Mouse (Mus musculus) heart, embryonic 15.5 days (tissue): ENCODE measurements around the gene Adra1b. TPM values are rescaled to one million over a fixed set of nuclear protein-coding genes. Genes with fewer than 3 reads are reported as not detected.

ENCODE experiments used
- ATAC-seq: fragments of 200-750 bp; cut with Nextera tagmentation; replicated peaks from 2 replicates; pipeline ENCODE4 v1.8.0; 2017; ENCODE audit warnings: low read depth, moderate TSS enrichment; ENCODE audit not compliant: insufficient number of reproducible peaks, insufficient read depth, low FRiP score
- H3K27ac ChIP-seq: fragments of 300-500 bp; sonication (generic); 2 replicates; pipeline ENCODE4 v1.5.1; 2015; ENCODE audit warnings: mild to moderate bottlenecking, inconsistent platforms
- H3K27me3 ChIP-seq: fragments of 300-500 bp; sonication (generic); 2 replicates; pipeline ENCODE4 v1.6.1; 2015; ENCODE audit warnings: inconsistent platforms
- H3K36me3 ChIP-seq: fragments of 300-500 bp; sonication (generic); 2 replicates; pipeline ENCODE4 v1.6.1; 2015; ENCODE audit warnings: mild to moderate bottlenecking, inconsistent platforms
- H3K4me1 ChIP-seq: fragments of 300-500 bp; sonication (generic); replicated peaks from 2 replicates; pipeline ENCODE4 v1.6.1; 2015; ENCODE audit warnings: inconsistent platforms
- H3K4me2 ChIP-seq: fragments of 300-500 bp; sonication (generic); 2 replicates; pipeline ENCODE4 v1.6.1; 2015; ENCODE audit warnings: inconsistent platforms, mild to moderate bottlenecking, moderate library complexity
- H3K4me3 ChIP-seq: fragments of 300-500 bp; sonication (generic); 2 replicates; pipeline ENCODE4 v1.5.1; 2015; ENCODE audit warnings: mild to moderate bottlenecking, inconsistent platforms
- H3K9ac ChIP-seq: fragments of 300-500 bp; sonication (generic); 2 replicates; pipeline ENCODE4 v1.6.1; 2015; ENCODE audit warnings: mild to moderate bottlenecking, inconsistent platforms
- H3K9me3 ChIP-seq: fragments of 300-500 bp; sonication (generic); replicated peaks from 2 replicates; pipeline ENCODE4 v1.6.1; 2016; ENCODE audit warnings: inconsistent platforms
- WGBS: fragments of 180-500 bp; shearing (Covaris S2); methylation state at CpG from one replicate; pipeline ENCODE4 v1.1.7; 2015; ENCODE audit warnings: mixed read lengths; 5-methylcytosine and 5-hydroxymethylcytosine counted together
- polyA plus RNA-seq: library from polyadenylated mRNA; unstranded; fragments of >200 nt; fragmentation: Nextera tagmentation; extraction: Ambion mirVana; gene quantifications from 2 replicates; pipeline ENCODE4 v1.2.1, GENCODE M21; 2015

The Adra1b gene
- polyA plus RNA-seq: 5.6 and 6.5 TPM in 2 replicates

DNA sequence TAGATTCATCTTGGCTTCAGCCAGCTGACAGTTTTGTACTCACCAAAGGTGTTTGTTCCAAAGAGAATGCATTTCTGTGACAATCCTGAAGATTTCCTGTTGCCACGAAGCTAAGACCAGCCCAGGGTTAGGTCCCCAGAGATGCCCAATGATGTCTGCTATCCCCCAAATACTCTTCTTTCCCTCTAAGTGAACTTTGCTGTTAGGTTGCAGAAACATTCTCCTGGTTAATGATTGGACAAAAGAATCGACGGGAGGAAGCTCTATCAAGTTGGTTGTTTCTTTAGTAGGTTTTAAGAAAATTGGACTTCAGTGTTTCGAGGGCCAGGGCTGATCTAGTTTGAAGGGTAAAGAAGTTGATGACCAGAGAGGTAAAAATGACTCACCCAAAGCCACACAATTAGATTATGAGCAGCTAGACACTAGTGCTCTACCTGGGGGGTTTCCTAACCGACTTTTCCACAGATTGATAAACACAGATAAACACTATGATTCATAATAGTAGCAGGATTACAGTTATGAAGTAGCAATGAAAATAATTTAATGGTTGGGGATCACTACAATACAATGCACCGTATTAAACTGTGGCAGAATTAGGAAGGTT is at the start of gene Adra1b:
Adra1b (minus strand) TSS at position 160 of the 604 bp plus-strand sequence.
- Histone ChIP-seq H3K27ac (no peak within 1 kb of the TSS), H3K4me1 (no peaks in the 10 kb centered on the region), H3K4me3 (no peak within 1 kb of the TSS), H3K27me3 (no peaks in the 10 kb centered on the region), H3K9me3 (no peaks in the 10 kb centered on the region), H3K4me2 (no peak within 1 kb of the TSS), H3K36me3 (no peaks in the 10 kb centered on the region), H3K9ac (no peak within 1 kb of the TSS)
- 74% methylated on average over 6 of the region's 6 CpGs for WGBS
- ATAC-seq: no peak

DNA sequence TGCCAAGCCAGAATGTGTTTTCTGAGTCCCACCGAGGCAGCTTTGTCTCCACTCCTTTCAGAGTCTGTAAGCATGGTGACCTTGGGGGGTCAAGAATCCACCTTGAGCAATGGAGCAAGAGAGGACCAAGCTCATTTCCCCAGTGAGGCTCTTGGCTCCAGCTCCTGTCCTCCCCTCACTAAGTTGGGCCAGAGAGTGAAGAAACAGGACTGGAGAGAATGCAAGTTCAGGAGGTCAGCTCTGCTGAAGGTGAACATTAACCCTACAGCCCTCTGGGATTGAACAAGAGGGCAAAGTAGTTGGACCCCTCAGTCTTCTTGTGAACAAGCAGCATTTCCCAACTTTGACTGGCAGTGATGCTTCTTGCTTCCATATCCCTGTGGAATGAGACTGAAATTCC is 49.3 kb upstream of the Adra1b start:
- Histone ChIP-seq H3K27ac (no peak overlapping the region), H3K27me3 (no peaks in the 10 kb centered on the region), H3K9me3 (no peaks in the 10 kb centered on the region), H3K9ac (no peak overlapping the region), H3K4me3 (no peak overlapping the region), H3K36me3 (no peaks in the 10 kb centered on the region), H3K4me2 (no peak overlapping the region), H3K4me1 (no peaks in the 10 kb centered on the region)
- ATAC-seq: no peak
- 78% methylated on average over 1 of the region's 1 CpGs for WGBS

DNA sequence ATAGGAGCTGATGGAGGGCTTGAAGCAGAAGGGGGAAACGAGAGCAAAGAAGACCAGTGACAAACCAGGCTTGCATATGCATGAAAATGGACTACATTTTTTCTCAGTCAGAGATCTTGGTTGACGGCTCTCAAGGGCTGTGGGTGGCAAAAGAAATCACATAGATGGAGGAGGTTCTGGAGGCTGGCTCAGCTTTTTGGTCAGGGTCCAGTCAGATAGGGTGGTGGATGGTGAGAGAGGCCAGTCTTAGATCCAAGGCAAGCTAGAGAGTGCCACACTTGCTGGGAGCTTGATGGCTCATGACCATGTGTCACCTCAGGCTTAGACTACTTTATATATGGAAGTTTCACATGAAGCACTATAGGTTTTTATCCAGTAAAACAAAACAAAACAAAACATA is 42.8 kb upstream of the Adra1b start:
- no peak overlapping the region for H3K4me2 ChIP-seq
- no peak for ATAC-seq
- no peak overlapping the region for H3K4me3 ChIP-seq
- 71% methylated on average over 2 of the region's 2 CpGs for WGBS
- no peaks in the 10 kb centered on the region for H3K36me3 ChIP-seq
- H3K27me3 ChIP-seq: no peaks in the 10 kb centered on the region
- no peaks in the 10 kb centered on the region for H3K4me1 ChIP-seq
- no peak overlapping the region for H3K27ac ChIP-seq
- H3K9ac ChIP-seq: no peak overlapping the region
- H3K9me3 ChIP-seq: no peaks in the 10 kb centered on the region

DNA sequence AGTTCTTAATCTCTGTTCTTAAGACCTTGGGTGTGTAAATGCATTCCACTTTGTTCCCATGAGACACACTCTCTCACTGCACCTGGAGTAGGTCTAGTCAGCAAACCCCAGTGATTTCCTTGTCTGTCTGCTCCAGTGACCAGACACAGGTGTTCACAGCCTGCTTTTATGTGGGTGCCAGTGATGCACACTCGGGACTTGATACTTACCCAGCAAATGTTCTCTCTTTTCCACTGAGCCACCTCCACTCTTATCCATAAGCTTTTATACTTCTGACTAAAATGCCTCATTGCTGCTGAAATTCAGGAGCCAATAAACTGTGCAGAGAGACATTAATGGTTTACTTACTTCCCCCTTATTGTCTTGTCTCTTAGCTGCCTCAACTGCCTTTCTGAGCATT is 42.2 kb upstream of the Adra1b start:
- H3K27ac ChIP-seq: no peak overlapping the region
- H3K9me3 ChIP-seq: no peaks in the 10 kb centered on the region
- no peaks in the 10 kb centered on the region for H3K36me3 ChIP-seq
- ATAC-seq: no peak
- 73% methylated on average over 1 of the region's 1 CpGs for WGBS
- no peak overlapping the region for H3K9ac ChIP-seq
- no peak overlapping the region for H3K4me2 ChIP-seq
- no peak overlapping the region for H3K4me3 ChIP-seq
- H3K27me3 ChIP-seq: no peaks in the 10 kb centered on the region
- no peaks in the 10 kb centered on the region for H3K4me1 ChIP-seq

DNA sequence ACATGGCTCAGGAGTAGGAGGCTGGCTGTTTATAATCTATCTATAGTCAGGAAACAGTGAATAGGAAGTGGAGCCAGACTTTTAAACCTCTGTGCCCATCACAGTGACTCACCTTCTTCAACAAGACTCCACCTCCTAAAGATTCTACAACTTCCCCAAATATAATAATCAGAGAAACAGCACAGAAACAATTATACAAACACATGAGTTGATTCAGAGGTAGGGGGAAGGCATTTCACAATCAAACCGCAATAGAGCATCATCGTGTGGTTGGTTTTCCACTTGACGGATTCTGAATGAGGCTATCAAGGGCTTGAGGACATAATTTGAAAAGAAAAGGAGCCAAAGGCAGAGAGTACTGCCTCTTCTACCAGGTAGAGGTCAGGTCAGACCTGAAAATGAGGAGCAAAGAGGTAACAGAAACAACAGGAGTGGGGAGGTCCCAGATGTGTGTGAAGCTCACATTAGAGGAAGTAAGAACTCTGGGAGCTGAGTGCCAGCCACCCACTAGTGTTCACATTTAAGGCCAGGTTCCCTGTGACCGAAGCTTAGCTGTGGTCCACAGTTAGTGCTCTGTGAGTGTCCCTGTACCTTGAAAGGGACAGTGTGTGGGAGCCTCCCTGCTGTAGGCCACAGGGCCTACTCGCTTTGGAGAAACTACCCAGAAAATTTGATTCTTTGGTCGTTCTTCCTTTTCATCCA is 39.6 kb upstream of the Adra1b start:
- no peak for ATAC-seq
- WGBS: 85% methylated on average over 6 of the region's 6 CpGs

DNA sequence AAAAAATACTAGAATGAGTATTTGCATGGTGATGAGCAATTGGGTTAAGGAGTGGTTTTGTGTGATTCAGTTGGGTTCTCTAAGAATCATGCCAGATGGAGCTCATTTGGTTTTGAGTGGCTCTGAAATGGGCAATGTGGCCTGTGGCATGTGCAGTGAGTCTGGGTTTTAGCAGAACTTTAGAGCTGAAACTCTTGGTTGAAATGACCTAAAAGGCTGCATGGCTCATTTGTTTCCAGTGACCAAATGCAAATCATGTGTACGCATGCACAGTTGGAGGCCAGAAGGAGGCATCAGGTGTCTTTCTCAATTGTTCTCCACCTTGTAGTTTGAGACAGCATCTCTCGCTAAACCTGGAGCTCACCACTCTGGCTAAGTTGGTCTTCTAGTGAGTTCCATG is 35.0 kb upstream of the Adra1b start:
- no peak for ATAC-seq
- WGBS: 89% methylated on average over 2 of the region's 2 CpGs
- H3K9me3 ChIP-seq: no peaks in the 10 kb centered on the region
- H3K27ac ChIP-seq: no peak overlapping the region
- 0 out of 2 replicates have a peak, but pooled peaks cover 3% of the 10 kb centered on the region for H3K4me1 ChIP-seq
- H3K9ac ChIP-seq: no peak overlapping the region
- H3K4me2 ChIP-seq: no peak overlapping the region
- no peaks in the 10 kb centered on the region for H3K36me3 ChIP-seq
- H3K4me3 ChIP-seq: no peak overlapping the region
- H3K27me3 ChIP-seq: no peaks in the 10 kb centered on the region

More for the DNA sequence above, 39.6 kb upstream of the Adra1b start:
- no peaks in the 10 kb centered on the region for H3K4me1 ChIP-seq
- no peaks in the 10 kb centered on the region for H3K27me3 ChIP-seq
- no peak overlapping the region for H3K9ac ChIP-seq
- no peaks in the 10 kb centered on the region for H3K9me3 ChIP-seq
- H3K36me3 ChIP-seq: no peaks in the 10 kb centered on the region
- H3K4me3 ChIP-seq: no peak overlapping the region
- no peak overlapping the region for H3K4me2 ChIP-seq
- H3K27ac ChIP-seq: no peak overlapping the region

DNA sequence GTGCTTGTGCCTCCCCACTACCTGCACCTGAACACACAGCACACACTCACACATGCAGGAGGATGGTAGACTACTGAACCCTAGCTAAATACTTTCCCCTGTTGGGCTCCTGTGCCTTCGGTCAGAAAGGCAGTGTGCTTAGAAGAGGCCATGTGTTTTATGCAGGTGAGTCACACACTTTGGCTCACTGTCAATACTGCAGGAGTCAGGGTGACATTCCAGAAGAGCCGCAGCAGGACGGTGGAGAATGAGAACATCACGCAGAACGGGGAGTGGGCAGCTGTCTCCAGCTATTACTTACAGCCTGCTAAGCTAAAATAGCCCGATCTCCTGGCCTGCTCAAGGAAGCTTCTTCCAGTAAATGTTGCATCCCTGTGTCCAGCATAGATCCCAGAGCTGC is 32.5 kb upstream of the Adra1b start:
- Histone ChIP-seq H3K4me3 (no peak overlapping the region), H3K27ac (no peak overlapping the region; the same call in 1 of the 2 replicates), H3K4me2 (no peak overlapping the region), H3K9me3 (no peaks in the 10 kb centered on the region), H3K9ac (no peak overlapping the region), H3K27me3 (no peaks in the 10 kb centered on the region), H3K4me1 (0 out of 2 replicates have a peak, but pooled peaks cover 3% of the 10 kb centered on the region), H3K36me3 (no peaks in the 10 kb centered on the region)
- 37% methylated on average over 6 of the region's 6 CpGs for WGBS
- ATAC-seq: no peak; the same call in 1 of the 2 replicates

DNA sequence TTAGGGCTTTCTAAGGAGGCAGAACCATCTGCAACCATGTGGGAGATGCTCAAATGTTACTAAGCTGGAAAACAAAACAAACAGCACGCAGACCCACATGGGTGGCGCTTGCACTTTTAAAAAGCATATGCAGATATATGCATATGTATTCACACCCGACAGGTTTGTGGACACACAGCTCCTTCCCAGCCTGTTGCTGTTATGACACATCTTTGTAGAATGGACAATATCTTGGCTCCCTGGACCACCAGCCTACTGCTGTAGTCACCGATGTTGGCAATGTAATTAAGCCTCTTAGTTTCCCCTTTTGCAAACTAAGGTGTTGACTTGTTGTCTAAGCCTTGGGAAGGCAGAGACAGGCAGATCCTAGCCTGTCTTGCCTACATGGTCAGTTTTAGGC is 32.0 kb upstream of the Adra1b start:
- ATAC-seq: no peak
- Histone ChIP-seq H3K9ac (no peak overlapping the region), H3K4me1 (0 out of 2 replicates have a peak, but pooled peaks cover 3% of the 10 kb centered on the region), H3K36me3 (no peaks in the 10 kb centered on the region), H3K27me3 (no peaks in the 10 kb centered on the region), H3K9me3 (no peaks in the 10 kb centered on the region), H3K27ac (no peak overlapping the region), H3K4me2 (no peak overlapping the region), H3K4me3 (no peak overlapping the region)
- 88% methylated on average over 4 of the region's 4 CpGs for WGBS

DNA sequence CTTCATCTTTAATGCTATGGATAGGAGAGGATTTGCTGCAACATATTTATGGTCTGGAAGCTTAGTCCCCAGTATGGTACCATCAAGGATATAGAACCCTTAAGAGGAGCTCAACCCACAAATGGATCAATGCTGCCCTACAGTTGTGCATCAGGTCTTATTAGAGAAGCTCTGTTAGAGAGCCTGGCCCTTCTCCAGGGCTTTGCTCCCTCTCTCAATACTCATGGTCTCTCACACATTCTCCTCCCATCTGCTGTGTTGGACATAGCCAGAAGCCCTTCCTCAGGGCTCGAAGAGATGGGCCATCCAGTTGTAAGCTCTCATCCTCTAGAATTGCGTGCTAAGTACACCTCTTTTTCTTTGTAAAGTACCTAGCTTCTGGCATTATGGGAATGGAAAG is 29.2 kb upstream of the Adra1b start:
- no peak for ATAC-seq
- no peaks in the 10 kb centered on the region for H3K27me3 ChIP-seq
- H3K27ac ChIP-seq: no peak overlapping the region
- no peak overlapping the region for H3K4me2 ChIP-seq
- H3K4me1 ChIP-seq: 0 out of 2 replicates have a peak, but pooled peaks cover 10% of the 10 kb centered on the region
- H3K36me3 ChIP-seq: no peaks in the 10 kb centered on the region
- H3K9me3 ChIP-seq: no peaks in the 10 kb centered on the region
- no peak overlapping the region for H3K9ac ChIP-seq
- 91% methylated on average over 2 of the region's 2 CpGs for WGBS
- no peak overlapping the region for H3K4me3 ChIP-seq

DNA sequence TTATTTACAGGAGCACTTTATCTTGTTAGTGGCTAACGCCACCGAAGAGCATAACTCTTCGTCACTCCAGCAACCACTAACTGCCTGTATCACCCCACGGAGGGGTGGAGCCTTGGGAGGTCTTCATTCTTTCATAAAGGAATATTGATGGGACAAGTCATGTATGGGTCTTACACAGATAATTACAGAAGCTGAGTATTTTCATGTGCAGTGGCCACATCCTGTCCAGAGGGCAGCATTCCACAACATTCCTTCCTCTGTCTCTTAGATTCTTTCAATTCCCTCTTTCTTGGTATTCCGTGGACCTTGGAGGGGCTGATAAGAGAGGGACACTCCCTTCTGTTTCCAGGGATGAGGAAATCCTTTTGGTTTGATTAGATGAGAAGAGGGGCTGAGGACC is 28.7 kb upstream of the Adra1b start:
- H3K36me3 ChIP-seq: no peaks in the 10 kb centered on the region
- H3K4me2 ChIP-seq: no peak overlapping the region
- no peak overlapping the region for H3K27ac ChIP-seq
- H3K4me3 ChIP-seq: no peak overlapping the region
- 0 out of 2 replicates have a peak, but pooled peaks cover 12% of the 10 kb centered on the region for H3K4me1 ChIP-seq
- ATAC-seq: no peak
- 42% methylated on average over 5 of the region's 5 CpGs for WGBS
- H3K27me3 ChIP-seq: no peaks in the 10 kb centered on the region
- H3K9me3 ChIP-seq: no peaks in the 10 kb centered on the region
- no peak overlapping the region for H3K9ac ChIP-seq

DNA sequence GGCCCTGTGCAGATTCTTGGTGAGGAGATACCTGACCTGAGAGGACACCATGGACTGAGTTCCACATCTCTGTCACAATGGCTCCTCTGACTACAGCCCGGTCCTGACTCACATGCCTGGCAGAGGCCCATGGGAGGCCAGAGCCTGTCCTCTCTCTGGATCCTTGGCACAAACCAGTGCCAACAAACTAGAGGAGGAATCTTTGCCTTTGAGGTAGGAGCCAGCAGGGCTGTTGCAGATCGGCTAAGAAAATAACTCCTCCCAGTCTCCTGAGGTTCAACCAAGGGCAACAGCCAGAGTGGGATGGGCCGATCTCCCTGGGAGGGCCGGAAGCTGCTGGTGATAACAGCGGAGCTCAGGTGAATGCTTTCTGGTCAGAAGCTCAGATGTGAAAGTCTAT is 28.2 kb upstream of the Adra1b start:
- 0 out of 2 replicates have a peak, but pooled peaks cover 12% of the 10 kb centered on the region for H3K4me1 ChIP-seq
- no peak overlapping the region for H3K4me2 ChIP-seq
- no peaks in the 10 kb centered on the region for H3K9me3 ChIP-seq
- no peaks in the 10 kb centered on the region for H3K27me3 ChIP-seq
- WGBS: 18% methylated on average over 5 of the region's 5 CpGs
- no peak overlapping the region for H3K27ac ChIP-seq
- H3K36me3 ChIP-seq: no peaks in the 10 kb centered on the region
- H3K9ac ChIP-seq: no peak overlapping the region
- ATAC-seq: no peak
- no peak overlapping the region for H3K4me3 ChIP-seq
